Mouse (Mus musculus) hindbrain, embryonic 16.5 days (tissue): Measurements from ENCODE around the gene Zfand2a. TPM values are rescaled to one million over a fixed set of nuclear protein-coding genes. Genes with fewer than 3 reads are reported as not detected.

Experiments
- ATAC-seq: fragments of 200-750 bp; cut with Nextera tagmentation; 2 replicates; pipeline ENCODE4 v1.8.0; 2017; ENCODE audit warnings: moderate TSS enrichment, moderate library complexity
- H3K27ac ChIP-seq: fragments of 300-500 bp; sonication (generic); 2 replicates; pipeline ENCODE4 v1.5.1; 2014; ENCODE audit warnings: low read depth, mild to moderate bottlenecking, control low read depth, low read length, moderate library complexity
- H3K27me3 ChIP-seq: fragments of 300-500 bp; sonication (generic); replicated peaks from 2 replicates; pipeline ENCODE4 v1.6.1; 2014; ENCODE audit warnings: low read length; ENCODE audit not compliant: control insufficient read depth, insufficient read depth
- H3K36me3 ChIP-seq: fragments of 300-500 bp; sonication (generic); 2 replicates; pipeline ENCODE4 v1.6.1; 2014; ENCODE audit warnings: mild to moderate bottlenecking, low read length, moderate library complexity, mixed read lengths; ENCODE audit not compliant: control insufficient read depth, insufficient read depth
- H3K4me1 ChIP-seq: fragments of 300-500 bp; sonication (generic); 2 replicates; pipeline ENCODE4 v1.6.1; 2014; ENCODE audit warnings: low read depth, low read length; ENCODE audit not compliant: control insufficient read depth, insufficient read depth
- H3K4me2 ChIP-seq: fragments of 300-500 bp; sonication (generic); 2 replicates; pipeline ENCODE4 v1.6.1; 2014; ENCODE audit warnings: mild to moderate bottlenecking, low read length, control low read depth, moderate library complexity
- H3K4me3 ChIP-seq: fragments of 300-500 bp; sonication (generic); 2 replicates; pipeline ENCODE4 v1.5.1; 2014; ENCODE audit warnings: mild to moderate bottlenecking, low read length, control low read depth, moderate library complexity
- H3K9ac ChIP-seq: fragments of 300-500 bp; sonication (generic); 2 replicates; pipeline ENCODE4 v1.6.1; 2014; ENCODE audit warnings: low read depth, mild to moderate bottlenecking, control low read depth, low read length, moderate library complexity
- H3K9me3 ChIP-seq: fragments of 300-500 bp; sonication (generic); 2 replicates; pipeline ENCODE4 v1.6.1; 2014; ENCODE audit warnings: mild to moderate bottlenecking, low read length, moderate library complexity; ENCODE audit not compliant: control insufficient read depth
- WGBS: fragments of 180-500 bp; shearing (Covaris S2); extraction: QIAGEN DNeasy Blood & Tissue Kit; methylation state at CpG from one replicate; pipeline ENCODE4 v1.1.7; 2014; 5-methylcytosine and 5-hydroxymethylcytosine counted together
- polyA plus RNA-seq: library from polyadenylated mRNA; unstranded; fragments of >200 nt; fragmentation: Nextera tagmentation; extraction: Ambion mirVana; gene quantifications from 2 replicates; pipeline ENCODE4 v1.2.1, GENCODE M21; 2015

Gene Zfand2a
- polyA plus RNA-seq, 1 experiment from 2014 or later = 24.5 TPM

- peaks cover 15% of the 10 kb centered on the region for H3K4me1 ChIP-seq
- WGBS = 90% methylated on average over 8 of the region's 8 CpGs
- no peak overlapping the region for H3K9ac ChIP-seq
- ATAC-seq = no peak
- H3K36me3 ChIP-seq = peaks cover 2% of the 10 kb centered on the region
- H3K4me2 ChIP-seq = no peak overlapping the region
- no peak overlapping the region for H3K4me3 ChIP-seq
- H3K9me3 ChIP-seq = no peaks in the 10 kb centered on the region
- no peaks in the 10 kb centered on the region for H3K27me3 ChIP-seq
- H3K27ac ChIP-seq = no peak overlapping the region
Measured at GRCm38 (mm10) chr5:139457241-139457640, 27.1 kb downstream of the Zfand2a start.

- 93% methylated on average over 12 of the region's 12 CpGs for WGBS
- Histone ChIP-seq H3K27me3 (no peaks in the 10 kb centered on the region), H3K9ac (no peak overlapping the region)
Measured at GRCm38 (mm10) chr5:139455166-139455565, 29.2 kb downstream of the Zfand2a start.

GRCm38 (mm10) chr5:139453031-139453430, 31.3 kb downstream of the Zfand2a start:
- H3K27me3 ChIP-seq = no peaks in the 10 kb centered on the region
- WGBS = 83% methylated on average over 10 of the region's 10 CpGs
- no peaks in the 10 kb centered on the region for H3K9me3 ChIP-seq
- H3K4me2 ChIP-seq = no peak overlapping the region
- peaks cover 2% of the 10 kb centered on the region for H3K36me3 ChIP-seq
- no peak for ATAC-seq
- H3K4me3 ChIP-seq = no peak overlapping the region
- H3K27ac ChIP-seq = no peak overlapping the region
- H3K4me1 ChIP-seq = peaks cover 10% of the 10 kb centered on the region
- no peak overlapping the region for H3K9ac ChIP-seq

More at GRCm38 (mm10) chr5:139455166-139455565, 29.2 kb downstream of the Zfand2a start:
- peaks cover 2% of the 10 kb centered on the region for H3K36me3 ChIP-seq
- no peak overlapping the region for H3K4me2 ChIP-seq
- peaks cover 10% of the 10 kb centered on the region for H3K4me1 ChIP-seq
- no peaks in the 10 kb centered on the region for H3K9me3 ChIP-seq
- H3K27ac ChIP-seq = no peak overlapping the region
- no peak overlapping the region for H3K4me3 ChIP-seq
- ATAC-seq = no peak

- Histone ChIP-seq H3K4me1 (peaks cover 11% of the 10 kb centered on the region), H3K4me2 (no peak overlapping the region), H3K27ac (peak overlapping the region; percentile 57), H3K36me3 (peaks cover 2% of the 10 kb centered on the region), H3K27me3 (no peaks in the 10 kb centered on the region), H3K9ac (peak overlapping the region; percentile 12; the same call in 1 of the 2 replicates), H3K9me3 (no peaks in the 10 kb centered on the region), H3K4me3 (no peak overlapping the region)
- WGBS = 18% methylated on average over 4 of the region's 4 CpGs
- peak; percentile 56; the same call in 1 of the 2 replicates for ATAC-seq
Measured at GRCm38 (mm10) chr5:139449926-139450325, 34.4 kb downstream of the Zfand2a start.

- ATAC-seq = 0 out of 2 replicates have a peak, but pooled peaks have one; percentile 50
- Histone ChIP-seq H3K27ac (peak overlapping the region; percentile 57), H3K4me1 (peaks cover 11% of the 10 kb centered on the region), H3K4me2 (no peak overlapping the region), H3K9me3 (no peaks in the 10 kb centered on the region), H3K36me3 (no peaks in the 10 kb centered on the region), H3K27me3 (no peaks in the 10 kb centered on the region), H3K4me3 (no peak overlapping the region), H3K9ac (peak overlapping the region; percentile 12; the same call in 1 of the 2 replicates)
- WGBS = 41% methylated on average over 5 of the region's 5 CpGs
Measured at GRCm38 (mm10) chr5:139449161-139449791, 35.1 kb downstream of the Zfand2a start.

GRCm38 (mm10) chr5:139448025-139448424, 36.3 kb downstream of the Zfand2a start:
- ATAC-seq = no peak
- H3K36me3 ChIP-seq = no peaks in the 10 kb centered on the region
- H3K4me3 ChIP-seq = no peak overlapping the region
- no peak overlapping the region for H3K27ac ChIP-seq
- 57% methylated on average over 6 of the region's 6 CpGs for WGBS
- no peak overlapping the region for H3K4me2 ChIP-seq
- H3K9me3 ChIP-seq = no peaks in the 10 kb centered on the region
- peaks cover 11% of the 10 kb centered on the region for H3K4me1 ChIP-seq
- H3K9ac ChIP-seq = no peak overlapping the region
- H3K27me3 ChIP-seq = no peaks in the 10 kb centered on the region

- no peaks in the 10 kb centered on the region for H3K36me3 ChIP-seq
- H3K9me3 ChIP-seq = no peaks in the 10 kb centered on the region
- no peak overlapping the region for H3K4me3 ChIP-seq
- no peak for ATAC-seq
- no peak overlapping the region for H3K27ac ChIP-seq
- no peaks in the 10 kb centered on the region for H3K27me3 ChIP-seq
- no peak overlapping the region for H3K4me2 ChIP-seq
- H3K4me1 ChIP-seq = peaks cover 24% of the 10 kb centered on the region
- 91% methylated on average over 8 of the region's 8 CpGs for WGBS
- H3K9ac ChIP-seq = no peak overlapping the region
Measured at GRCm38 (mm10) chr5:139445258-139445657, 39.1 kb downstream of the Zfand2a start.

GRCm38 (mm10) chr5:139442962-139443361, 41.4 kb downstream of the Zfand2a start:
- Histone ChIP-seq H3K36me3 (no peaks in the 10 kb centered on the region), H3K4me2 (no peak overlapping the region), H3K27ac (peak overlapping the region; percentile 48), H3K4me3 (no peak overlapping the region), H3K27me3 (no peaks in the 10 kb centered on the region), H3K9me3 (no peaks in the 10 kb centered on the region), H3K9ac (peak overlapping the region; percentile 22; the same call in 1 of the 2 replicates), H3K4me1 (peaks cover 17% of the 10 kb centered on the region)
- no peak for ATAC-seq
- 77% methylated on average over 4 of the region's 4 CpGs for WGBS

GRCm38 (mm10) chr5:139442428-139442827, 41.9 kb downstream of the Zfand2a start:
- H3K9ac ChIP-seq = no peak overlapping the region
- ATAC-seq = 0 out of 2 replicates have a peak, but pooled peaks have one; percentile 32
- 56% methylated on average over 12 of the region's 12 CpGs for WGBS

More at GRCm38 (mm10) chr5:139442428-139442827, 41.9 kb downstream of the Zfand2a start:
- Histone ChIP-seq H3K27me3 (no peaks in the 10 kb centered on the region), H3K36me3 (no peaks in the 10 kb centered on the region), H3K4me3 (no peak overlapping the region), H3K9me3 (no peaks in the 10 kb centered on the region), H3K4me1 (peaks cover 17% of the 10 kb centered on the region), H3K4me2 (no peak overlapping the region), H3K27ac (peak overlapping the region; percentile 56)
